Mouse (Mus musculus) heart, postnatal 4 days (tissue): Measurements from ENCODE around the gene Trip12. TPM values are rescaled to one million over a fixed set of nuclear protein-coding genes. Genes with fewer than 3 reads are reported as not detected.

ENCODE experiments used
- DNase-seq: peaks from one replicate; pipeline ENCODE4 v3.0.0; 2021
- total RNA-seq, 2 experiments: library from RNA; stranded (reverse); gene quantifications; 2 replicates each; pipeline ENCODE4 v1.2.3; 2021

The Trip12 gene
- total RNA-seq, 2 experiments from 2014 or later: 252 to 260 TPM

- no peak for DNase-seq
Observed at GRCm38 (mm10) chr1:84859597-84859996, 19.3 kb upstream of the Trip12 start.

- no peak for DNase-seq
Observed at GRCm38 (mm10) chr1:84855756-84856155, 15.4 kb upstream of the Trip12 start.

GRCm38 (mm10) chr1:84854966-84855365 lies 14.7 kb upstream of the Trip12 start:
- no peak for DNase-seq

- DNase-seq: no peak
Observed at GRCm38 (mm10) chr1:84853721-84854120, 13.4 kb upstream of the Trip12 start.

- DNase-seq: no peak
Observed at GRCm38 (mm10) chr1:84851512-84852235, 11.4 kb upstream of the Trip12 start.

- no peak for DNase-seq
Observed at GRCm38 (mm10) chr1:84850471-84850870, 10.2 kb upstream of the Trip12 start.

GRCm38 (mm10) chr1:84849804-84850203 lies 9.5 kb upstream of the Trip12 start:
- DNase-seq: no peak

- no peak for DNase-seq
Observed at GRCm38 (mm10) chr1:84848801-84849455, 8.6 kb upstream of the Trip12 start.

- DNase-seq: no peak
Observed at GRCm38 (mm10) chr1:84848335-84848734, 8.0 kb upstream of the Trip12 start.

- DNase-seq: no peak
Observed at GRCm38 (mm10) chr1:84847698-84848097, 7.4 kb upstream of the Trip12 start.

GRCm38 (mm10) chr1:84843366-84843765 lies 3.0 kb upstream of the Trip12 start:
- no peak for DNase-seq

GRCm38 (mm10) chr1:84841061-84841460 lies 745 bp upstream of the Trip12 start:
- DNase-seq: no peak

GRCm38 (mm10) chr1:84839309-84840017 lies 853 bp downstream of the Trip12 start, which contains the start of gene Fbxo36:
Fbxo36 (plus strand) TSS chr1:84839841.
- peak; percentile 95 for DNase-seq

GRCm38 (mm10) chr1:84838621-84839151 lies 1.6 kb downstream of the Trip12 start:
- DNase-seq: peak; percentile 74

GRCm38 (mm10) chr1:84838156-84838555 lies 2.2 kb downstream of the Trip12 start:
- DNase-seq: no peak

- DNase-seq: no peak
Observed at GRCm38 (mm10) chr1:84837523-84838145, 2.7 kb downstream of the Trip12 start.

GRCm38 (mm10) chr1:84825091-84825490 lies 15.2 kb downstream of the Trip12 start:
- DNase-seq: peak; percentile 15

- DNase-seq: no peak
Observed at GRCm38 (mm10) chr1:84817596-84817995, 22.7 kb downstream of the Trip12 start.

- DNase-seq: no peak
Observed at GRCm38 (mm10) chr1:84803788-84804187, 36.5 kb downstream of the Trip12 start.

- no peak for DNase-seq
Observed at GRCm38 (mm10) chr1:84799166-84799565, 41.1 kb downstream of the Trip12 start.

- DNase-seq: no peak
Observed at GRCm38 (mm10) chr1:84795335-84795734, 45.0 kb downstream of the Trip12 start.

GRCm38 (mm10) chr1:84791393-84791792 lies 48.9 kb downstream of the Trip12 start:
- DNase-seq: no peak

GRCm38 (mm10) chr1:84780630-84781029 lies 59.7 kb downstream of the Trip12 start:
- no peak for DNase-seq
